Mouse (Mus musculus) cortical plate, adult 2 months (tissue): ENCODE measurements at regions not wholly inside any gene's neighbourhood (a gene's known extent, or its start where the extent isn't known, plus 50 kb on each side); places are given as distances from the start of the nearest gene placed in this dataset.

Experiments used
- CTCF ChIP-seq: fragments of 200-500 bp; IDR thresholded peaks from 2 replicates; pipeline ENCODE4 v1.5.1; 2011; ENCODE audit warnings: mild to moderate bottlenecking, control low read depth, low read length; ENCODE audit not compliant: insufficient read depth; ENCODE audit errors: extremely low read depth
- POLR2A ChIP-seq: fragments of 200-500 bp; IDR thresholded peaks from 2 replicates; pipeline ENCODE4 v1.6.1; 2011; ENCODE audit warnings: mild to moderate bottlenecking, low read length, control low read depth; ENCODE audit not compliant: insufficient read depth; ENCODE audit errors: extremely low read depth

GRCm38 (mm10) chr3:22006651-22007050, 69.8 kb upstream of the Tbl1xr1 start:
- TF ChIP-seq POLR2A (no peak), CTCF (no peak)
